Mouse (Mus musculus): ENCODE results near the gene Btbd17.

DNA sequence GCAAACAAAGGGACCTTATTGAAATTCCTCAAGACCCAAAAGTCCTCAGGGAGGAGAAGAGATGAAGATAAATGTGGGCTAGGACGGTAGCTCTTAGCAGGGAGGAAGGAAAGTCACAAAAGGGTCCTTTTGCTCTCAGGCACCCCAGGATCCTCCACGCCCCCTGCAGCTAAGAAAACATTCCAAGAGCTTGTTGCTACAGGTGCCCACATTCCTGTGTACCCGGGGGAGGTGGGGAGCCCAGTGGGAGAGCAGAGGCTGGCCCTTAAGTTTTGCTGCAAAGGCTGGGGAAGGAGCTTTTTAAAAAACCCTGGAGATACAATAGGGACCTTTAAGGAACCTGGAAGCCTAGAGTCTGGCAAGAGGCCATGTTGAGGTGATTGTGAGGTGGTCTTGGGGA lies 24.7 kb upstream of the Btbd17 start:
- TF ChIP-seq POLR2A (IDR thresholded peaks at IDR 0.05; ENCODE audit: insufficient read length, low read depth) (no peak), MAX (IDR thresholded peaks at IDR 0.05; ENCODE audit: low read depth) (no peak), TCF12 (IDR thresholded peaks at IDR 0.05; ENCODE audit: insufficient read depth, poor library complexity, severe bottlenecking) (no peak), POLR2AphosphoS2 (IDR thresholded peaks at IDR 0.05; ENCODE audit: insufficient read length, low read depth) (no peak), SRF (IDR thresholded peaks at IDR 0.05; ENCODE audit: control insufficient read depth, insufficient read length, low read depth) (no peak)
